Mouse (Mus musculus): ENCODE data around the gene Zfp52.
A peak's percentile ranks its signal among the peaks of the same experiment; 100 is the strongest.

Zfp52 gene

DNA sequence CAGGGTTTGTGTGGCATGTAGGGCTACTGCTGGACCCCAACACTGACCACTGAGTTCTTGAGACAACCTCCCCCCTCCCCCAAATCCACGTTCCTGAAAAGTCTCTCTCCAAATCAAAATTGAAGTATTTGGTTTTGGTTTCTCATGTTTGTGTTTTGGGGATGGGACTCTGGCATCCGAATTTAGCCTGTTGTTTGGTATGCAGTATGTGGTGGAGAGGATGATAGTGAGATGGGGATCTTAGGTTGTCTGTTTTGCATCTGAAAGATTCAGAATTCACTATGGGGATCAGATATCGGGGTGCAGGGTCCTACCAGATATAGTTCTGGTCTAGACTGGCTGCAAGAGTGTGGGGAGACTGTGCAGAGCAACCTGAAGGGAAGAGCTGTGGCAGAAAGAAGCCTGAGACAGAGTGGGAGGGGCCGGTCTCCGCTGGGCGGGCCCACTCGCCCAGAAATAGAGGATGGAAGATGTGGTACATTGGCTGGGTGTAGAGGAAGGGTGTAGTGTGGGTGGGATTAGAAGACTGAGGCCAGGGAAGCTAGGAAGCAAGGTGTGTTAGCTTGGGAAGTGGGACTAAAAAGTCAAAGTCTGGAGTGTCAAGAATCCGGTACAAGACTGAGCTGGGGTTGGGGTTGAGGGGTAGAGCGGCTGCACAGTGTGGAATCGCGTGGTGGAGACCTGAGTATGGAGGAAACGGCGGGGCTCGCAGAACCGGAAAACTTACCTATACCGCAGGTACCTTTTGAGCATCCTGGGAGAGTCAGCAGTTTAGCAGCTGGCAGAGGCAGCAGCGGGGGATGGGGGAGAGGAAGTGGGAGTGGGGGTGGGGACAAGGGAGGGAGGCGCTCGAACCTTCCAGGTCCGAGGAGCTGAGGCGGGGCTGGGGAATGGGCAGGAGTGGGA, at the start of gene Zfp52:
Zfp52 (plus strand) TSS at position 444 of the 906 bp plus-strand sequence.
- peak; percentile 73 for DNase-seq

DNA sequence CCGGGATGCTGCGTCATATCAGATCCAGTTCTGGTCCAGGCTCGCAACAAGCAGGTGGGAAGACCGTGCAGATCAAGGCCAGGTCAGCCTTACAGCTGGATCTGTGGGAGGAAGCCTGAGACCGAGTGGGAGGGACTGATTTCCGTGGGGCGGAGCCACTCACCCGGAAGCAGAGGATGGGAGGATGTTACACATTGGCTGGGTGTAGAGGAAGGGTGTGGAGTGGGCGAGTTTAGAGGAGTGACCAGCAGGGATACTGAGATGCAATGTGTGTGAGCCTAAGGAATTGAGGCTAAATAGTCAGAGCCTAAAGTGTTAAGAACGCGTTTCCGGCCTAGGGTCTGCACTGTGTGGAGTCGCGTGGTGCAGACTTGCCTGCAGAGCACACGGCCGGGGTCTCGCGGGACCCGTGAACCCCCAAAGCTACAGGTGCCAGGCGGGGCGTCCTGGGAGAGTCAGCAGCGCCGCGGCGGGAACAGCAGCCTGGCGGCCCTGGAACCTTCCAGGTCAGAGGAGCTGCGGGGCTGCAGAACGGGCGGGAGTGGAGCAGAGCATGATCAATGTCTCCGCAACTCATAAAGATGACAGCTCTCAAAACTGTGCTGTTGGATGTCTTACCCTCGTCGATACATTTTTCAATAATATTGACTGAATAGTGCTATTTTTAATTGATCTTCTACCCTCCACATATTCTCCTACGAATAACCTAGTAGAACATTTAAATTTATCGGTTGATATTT, 46.4 kb upstream of the Zfp52 start, which contains the start of gene Zfp53:
Zfp53 (plus strand) TSS at position 239 of the 740 bp plus-strand sequence.
- peak; percentile 94 for DNase-seq

GRCm38 (mm10) chr17:21489500-21490001, 45.8 kb upstream of the Zfp52 start:
- no peak for DNase-seq

DNA sequence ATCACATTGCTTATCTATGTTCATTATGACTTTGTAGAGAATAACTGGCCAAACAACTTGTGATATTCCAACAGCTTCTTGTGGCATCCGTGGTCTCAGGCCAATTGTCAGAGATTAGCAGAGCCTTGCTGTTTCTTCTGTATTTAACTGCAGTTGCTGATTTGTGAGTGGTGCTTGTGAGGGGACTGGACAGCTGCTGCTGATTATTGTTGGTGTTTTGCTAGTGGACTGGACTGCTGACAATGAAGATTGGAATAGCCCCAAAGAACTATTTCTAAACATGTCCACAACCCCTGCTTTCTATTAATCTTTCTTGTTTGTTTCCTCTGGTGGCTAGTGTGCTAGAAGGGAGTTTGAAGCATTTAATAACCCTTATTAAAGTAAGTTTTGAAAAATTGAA, 34.0 kb upstream of the Zfp52 start:
- DNase-seq: no peak

DNA sequence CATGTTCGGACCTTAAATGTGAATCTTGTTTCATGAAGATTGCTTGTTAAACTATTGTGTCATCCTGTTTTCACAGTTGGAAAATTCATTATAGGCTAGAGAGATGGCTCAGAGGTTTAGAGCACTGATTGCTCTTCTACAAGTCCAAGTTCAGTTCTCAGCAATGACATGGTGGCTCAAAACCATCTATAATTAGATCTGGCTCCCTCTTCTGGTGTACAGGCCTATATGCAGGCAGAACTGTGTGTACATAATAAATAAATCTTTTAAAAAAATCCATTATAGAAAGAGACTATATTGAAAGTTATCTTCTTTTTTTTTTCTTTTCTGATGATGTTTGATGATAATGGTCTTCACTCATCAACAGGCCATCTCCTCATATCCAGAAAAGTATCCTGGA, 30.8 kb upstream of the Zfp52 start:
- DNase-seq: no peak

DNA sequence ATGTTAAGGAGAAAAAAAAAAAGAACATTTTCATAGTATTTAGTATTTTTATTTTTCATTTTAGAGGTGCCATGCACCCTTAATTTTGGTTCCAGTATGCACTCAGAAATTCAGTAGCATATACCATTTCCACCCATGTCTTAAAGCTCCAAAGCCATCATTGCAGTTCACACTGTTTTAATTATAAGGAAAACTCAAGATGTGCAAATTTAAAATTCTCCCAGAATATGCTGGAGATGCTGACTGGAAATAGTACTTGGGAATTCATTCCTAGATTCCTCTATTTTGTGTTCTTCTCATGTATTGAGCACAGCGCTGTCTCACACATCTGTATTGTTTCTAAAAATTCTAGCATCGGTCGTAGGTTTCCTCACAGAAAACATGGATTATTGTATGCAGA, 29.1 kb upstream of the Zfp52 start:
- DNase-seq: no peak

- no peak for DNase-seq
These were observed 25.6 kb upstream of the Zfp52 start for GRCm38 (mm10) chr17:21509756-21510155.

DNA sequence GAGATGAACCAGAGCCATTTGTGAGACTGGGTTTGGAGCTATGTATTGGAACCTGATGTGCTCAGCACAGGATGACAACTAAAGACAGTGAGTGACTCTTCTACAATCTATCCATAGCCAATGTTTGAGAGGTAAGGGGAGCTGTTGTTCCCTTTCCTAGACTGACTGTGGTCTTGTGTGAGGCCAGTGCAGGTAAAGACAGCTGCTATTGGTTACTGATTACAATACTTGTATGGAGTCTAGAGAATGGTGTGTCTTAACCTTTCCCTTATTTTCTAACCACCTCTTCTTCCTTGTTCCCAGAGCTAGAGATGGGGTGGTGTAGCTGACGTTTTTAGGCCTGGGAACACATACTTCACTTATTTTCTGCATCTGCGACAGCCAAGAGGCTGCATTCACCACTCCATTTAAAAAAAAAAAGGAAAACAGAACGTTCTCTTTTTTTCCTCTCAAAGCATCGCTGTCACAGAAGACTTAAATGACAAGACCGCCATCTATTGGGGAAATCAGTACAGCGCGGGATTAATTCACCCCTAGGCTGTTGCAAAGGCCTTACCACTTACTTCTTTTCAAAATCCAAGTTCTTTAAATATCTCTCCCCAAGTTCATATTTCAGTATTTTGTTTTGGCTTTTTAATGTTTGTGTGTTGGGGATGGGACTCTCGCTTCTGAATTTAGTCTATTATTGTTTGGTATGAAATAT, 19.8 kb upstream of the Zfp52 start:
- peak; percentile 87 for DNase-seq

GRCm38 (mm10) chr17:21516201-21517129, 18.9 kb upstream of the Zfp52 start:
- DNase-seq: peak; percentile 75

DNA sequence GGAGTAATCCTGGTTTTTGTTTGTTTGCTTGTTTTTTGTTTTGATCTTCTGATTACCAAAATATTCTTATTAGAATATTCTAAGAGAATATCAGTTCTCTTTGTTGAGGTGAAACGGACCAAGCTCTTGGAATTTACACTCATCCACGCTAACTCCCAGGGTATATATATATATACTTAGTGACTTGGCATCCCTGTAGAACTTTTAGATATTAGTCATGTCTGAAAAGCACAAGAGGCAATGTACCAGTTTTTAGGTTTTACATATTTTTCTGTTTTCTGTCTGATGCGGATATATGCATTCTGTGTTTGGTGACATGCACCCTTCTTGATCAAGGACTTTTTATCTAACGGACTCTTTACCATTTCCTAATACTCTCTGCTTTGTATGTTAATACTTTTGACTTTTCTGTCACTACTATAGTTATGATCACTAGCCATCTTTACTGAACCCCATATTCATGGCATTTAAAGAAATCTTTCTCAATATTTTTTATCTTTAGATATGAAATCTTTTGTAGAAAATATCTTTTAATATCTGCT, 18.1 kb upstream of the Zfp52 start:
- DNase-seq: no peak

- DNase-seq: no peak
These were observed 9.1 kb upstream of the Zfp52 start for GRCm38 (mm10) chr17:21526270-21526669.

GRCm38 (mm10) chr17:21530645-21531330, 4.6 kb upstream of the Zfp52 start:
- DNase-seq: no peak

DNA sequence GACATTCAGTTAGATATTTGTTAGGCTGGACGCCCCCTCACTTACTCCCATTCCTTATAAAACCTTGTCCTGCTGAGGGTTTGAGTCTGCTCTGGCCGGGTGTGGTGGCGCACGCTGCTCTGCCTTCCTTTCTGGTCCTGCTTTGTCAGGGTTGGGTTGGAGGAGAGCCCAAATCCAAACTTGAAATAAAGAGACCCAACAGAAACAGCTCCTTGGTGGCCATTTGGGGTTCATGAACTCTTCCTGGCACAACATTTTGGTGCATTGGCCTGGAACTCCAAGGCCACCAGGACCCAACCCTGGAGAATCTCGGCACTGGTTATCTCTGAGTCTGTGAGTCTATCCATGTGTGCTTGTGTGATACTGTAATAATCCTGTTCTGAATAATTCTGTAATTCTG, 3.7 kb upstream of the Zfp52 start:
- DNase-seq: no peak

DNA sequence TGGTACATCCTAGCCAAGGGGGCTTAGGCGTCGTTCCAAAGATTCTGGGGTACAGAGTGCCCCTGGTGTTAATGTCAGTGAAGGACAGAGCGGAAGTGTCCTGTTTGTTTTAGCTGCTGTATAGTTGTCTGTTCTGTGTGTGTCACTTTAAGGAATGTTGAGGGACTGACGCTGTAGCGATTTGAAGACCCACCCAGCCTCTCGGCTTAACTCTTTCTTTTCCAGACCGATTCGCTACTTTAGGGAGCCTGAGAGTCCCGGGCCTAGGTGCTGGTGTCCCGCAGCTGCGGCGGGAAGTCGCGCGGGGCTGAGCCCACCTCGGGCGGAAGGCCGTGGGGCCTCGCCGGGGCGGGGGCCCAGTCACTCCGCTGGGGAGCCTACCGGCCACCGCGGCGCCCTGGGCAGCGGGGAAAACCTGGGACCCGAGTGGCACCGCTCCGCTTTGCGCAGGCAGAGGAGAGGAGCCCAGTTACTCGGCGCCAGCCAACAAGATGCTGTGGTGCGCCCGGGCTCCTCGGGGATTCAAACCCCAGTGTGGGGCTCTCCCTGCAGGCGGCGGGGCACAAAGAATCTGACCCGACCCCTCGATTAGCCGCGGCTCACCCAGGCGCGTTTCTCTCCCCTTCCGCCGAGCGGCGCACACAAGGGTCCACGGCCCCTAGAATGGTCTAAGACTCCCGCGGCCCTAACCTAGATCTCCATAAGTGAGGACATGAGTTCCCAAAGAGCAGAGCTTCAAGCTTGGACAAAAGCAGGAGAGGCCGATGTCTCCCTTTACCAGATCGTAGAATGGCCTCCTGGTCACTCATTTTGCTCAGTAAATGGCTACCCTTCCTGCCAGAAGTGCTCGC, 3.0 kb upstream of the Zfp52 start:
- peak; percentile 79 for DNase-seq

GRCm38 (mm10) chr17:21533961-21534360, 1.4 kb upstream of the Zfp52 start:
- no peak for DNase-seq

DNA sequence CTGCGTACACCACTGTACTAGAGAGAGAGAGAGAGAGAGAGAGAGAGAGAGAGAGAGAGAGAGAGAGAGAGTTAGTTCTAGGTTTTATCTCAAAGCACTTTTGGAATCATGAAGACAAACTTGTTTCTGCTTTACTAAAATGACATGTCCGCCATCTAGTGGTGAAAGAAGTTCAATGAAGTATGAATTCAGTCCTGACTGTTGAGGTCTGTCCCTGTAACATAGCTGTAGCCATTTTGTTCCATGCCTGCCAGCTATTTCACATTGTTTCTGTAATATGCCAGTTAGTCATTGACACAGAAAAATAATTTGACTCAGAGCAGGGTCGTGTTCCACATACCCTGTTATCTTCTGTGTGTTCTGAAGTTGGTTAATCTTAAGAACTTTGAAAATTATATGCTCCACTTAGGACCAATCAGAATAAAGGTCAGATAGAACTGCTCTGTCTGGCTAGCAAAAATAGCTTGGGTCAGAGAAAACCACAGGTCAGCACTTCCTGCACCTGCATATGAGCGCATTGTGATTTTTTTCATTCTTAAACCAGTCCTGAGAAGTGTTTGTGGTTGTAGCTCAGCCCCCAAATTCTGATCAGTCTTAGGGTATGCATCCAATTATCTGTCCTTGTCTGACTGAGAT, 761 bp upstream of the Zfp52 start:
- peak; percentile 93 for DNase-seq

- no peak for DNase-seq
These were observed 757 bp downstream of the Zfp52 start for GRCm38 (mm10) chr17:21536096-21536495.

DNA sequence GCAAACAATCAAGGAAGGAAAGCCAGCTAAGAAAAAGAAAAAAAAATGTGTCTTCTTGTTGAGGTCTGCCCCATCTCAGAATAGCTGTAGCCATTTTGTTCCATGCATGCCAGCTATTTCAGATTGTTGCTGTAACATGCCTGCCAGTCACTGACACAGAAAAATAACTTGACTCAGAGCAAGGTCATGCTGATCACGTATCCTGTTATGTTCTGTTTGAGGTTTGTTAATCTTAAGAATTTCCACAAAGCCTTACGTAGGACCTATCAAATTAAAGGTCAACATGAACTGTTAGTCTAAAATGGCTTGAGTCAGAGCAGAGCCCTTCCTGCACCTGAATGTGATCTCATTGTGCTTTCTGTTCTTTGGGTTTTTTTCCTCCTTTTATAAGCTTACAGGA, 1.3 kb downstream of the Zfp52 start:
- no peak for DNase-seq

DNA sequence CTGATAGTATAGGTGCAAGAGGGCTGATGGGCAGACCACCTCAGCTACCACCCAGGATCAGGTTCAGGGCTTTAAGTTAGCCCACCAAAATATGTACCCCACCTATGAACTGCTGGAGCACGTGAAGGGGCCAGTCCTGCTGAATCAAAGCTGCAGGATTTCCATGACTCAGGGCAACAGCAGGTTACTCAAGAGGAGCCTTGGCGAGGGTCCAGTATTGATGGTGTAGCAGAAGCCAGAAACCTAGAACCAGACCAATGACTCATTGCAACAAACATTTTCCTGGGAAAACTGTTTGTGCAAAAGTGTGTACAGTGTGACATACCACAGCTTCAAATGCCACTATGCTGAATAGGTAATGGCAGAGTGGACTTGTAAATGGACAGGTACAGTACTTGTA, 22.5 kb downstream of the Zfp52 start:
- DNase-seq: no peak

- peak; percentile 75 for DNase-seq
These were observed 30.9 kb downstream of the Zfp52 start for GRCm38 (mm10) chr17:21566220-21566619.
